Mouse (Mus musculus) stomach, embryonic 14.5 days (tissue): ENCODE measurements around the gene Pou2f3. TPM values are rescaled to one million over a fixed set of nuclear protein-coding genes. Genes with fewer than 3 reads are reported as not detected.
"Not testable (repeated sequence)": the region's sequence is repeated elsewhere in the genome, so short reads cannot be mapped to it uniquely, and the experiment has no call there.

Experiments used
- ATAC-seq: fragments of 200-750 bp; cut with Nextera tagmentation; 2 replicates; pipeline ENCODE4 v1.8.0; 2017; ENCODE audit warnings: low read depth, moderate TSS enrichment; ENCODE audit not compliant: insufficient number of reproducible peaks, insufficient read depth, low FRiP score
- H3K27ac ChIP-seq: fragments of 300-500 bp; sonication (generic); 2 replicates; pipeline ENCODE4 v1.5.1; 2014; ENCODE audit warnings: mild to moderate bottlenecking, low read length, moderate library complexity, mixed read lengths
- H3K27me3 ChIP-seq: fragments of 300-500 bp; sonication (generic); 2 replicates; pipeline ENCODE4 v1.6.1; 2014; ENCODE audit warnings: low read length, control low read depth, mixed read lengths; ENCODE audit not compliant: control insufficient read depth, insufficient read depth
- H3K36me3 ChIP-seq: fragments of 300-500 bp; sonication (generic); 2 replicates; pipeline ENCODE4 v1.6.1; 2014; ENCODE audit warnings: mild to moderate bottlenecking, control low read depth, low read length, moderate library complexity, mixed read lengths; ENCODE audit not compliant: control insufficient read depth, insufficient read depth
- H3K4me1 ChIP-seq: fragments of 300-500 bp; sonication (generic); 2 replicates; pipeline ENCODE4 v1.6.1; 2014; ENCODE audit warnings: low read length, control low read depth, mixed read lengths; ENCODE audit not compliant: control insufficient read depth, insufficient read depth
- H3K4me2 ChIP-seq: fragments of 300-500 bp; sonication (generic); replicated peaks from 2 replicates; pipeline ENCODE4 v1.6.1; 2014; ENCODE audit warnings: low read depth, low read length, control low read depth
- H3K4me3 ChIP-seq: fragments of 300-500 bp; sonication (generic); 2 replicates; pipeline ENCODE4 v1.5.1; 2014; ENCODE audit warnings: low read depth, low read length, control low read depth
- H3K9ac ChIP-seq: fragments of 300-500 bp; sonication (generic); replicated peaks from 2 replicates; pipeline ENCODE4 v1.6.1; 2014; ENCODE audit warnings: low read depth, mild to moderate bottlenecking, control low read depth, low read length, moderate library complexity, mixed read lengths
- H3K9me3 ChIP-seq: fragments of 300-500 bp; sonication (generic); 2 replicates; pipeline ENCODE4 v1.6.1; 2016; ENCODE audit warnings: low read depth, low read length, control low read depth; ENCODE audit not compliant: control insufficient read depth
- WGBS: fragments of 180-500 bp; shearing (Covaris S2); extraction: QIAGEN DNeasy Blood & Tissue Kit; methylation state at CpG from one replicate; pipeline ENCODE4 v1.1.7; 2014; 5-methylcytosine and 5-hydroxymethylcytosine counted together
- polyA plus RNA-seq: library from polyadenylated mRNA; unstranded; fragments of >200 nt; fragmentation: Nextera tagmentation; extraction: Ambion mirVana; gene quantifications from 2 replicates; pipeline ENCODE4 v1.2.1, GENCODE M21; 2014

Pou2f3 gene
- polyA plus RNA-seq, 1 experiment from 2014 or later = 0.27 TPM

GRCm38 (mm10) chr9:43121948-43122347, 88.2 kb downstream of the Pou2f3 start:
- not testable (repeated sequence) for H3K9me3 ChIP-seq, H3K36me3 ChIP-seq, H3K4me2 ChIP-seq, H3K9ac ChIP-seq, ATAC-seq, H3K4me1 ChIP-seq, H3K27me3 ChIP-seq, H3K4me3 ChIP-seq, H3K27ac ChIP-seq
- 81% methylated on average over 2 of the region's 2 CpGs for WGBS

- Histone ChIP-seq H3K27me3 (no peaks in the 10 kb centered on the region), H3K9me3 (no peaks in the 10 kb centered on the region), H3K4me3 (peak overlapping the region; percentile 62; the same call in 1 of the 2 replicates), H3K9ac (no peak overlapping the region), H3K4me1 (peaks cover 10% of the 10 kb centered on the region), H3K27ac (no peak overlapping the region), H3K36me3 (no peaks in the 10 kb centered on the region), H3K4me2 (no peak overlapping the region)
- WGBS = 81% methylated on average over 6 of the region's 6 CpGs
- ATAC-seq = no peak
These were observed 93.2 kb downstream of the Pou2f3 start for GRCm38 (mm10) chr9:43116997-43117336.

GRCm38 (mm10) chr9:43116134-43116996, 93.8 kb downstream of the Pou2f3 start, which contains the start of gene Tmem136:
Gene Tmem136 (minus strand): TSS chr9:43116570.
- Histone ChIP-seq H3K4me3 (peak within 1 kb of the TSS; percentile 62), H3K36me3 (peaks cover 2% of the 10 kb centered on the region), H3K27me3 (no peaks in the 10 kb centered on the region), H3K9ac (peak within 1 kb of the TSS; percentile 54), H3K4me2 (peak within 1 kb of the TSS; percentile 55), H3K4me1 (peaks cover 10% of the 10 kb centered on the region), H3K9me3 (no peaks in the 10 kb centered on the region), H3K27ac (no peak within 1 kb of the TSS)
- peak; percentile 81; the same call in 1 of the 2 replicates for ATAC-seq
- 4% methylated on average over 55 of the region's 55 CpGs for WGBS

GRCm38 (mm10) chr9:43115431-43116133, 94.6 kb downstream of the Pou2f3 start:
- Histone ChIP-seq H3K27me3 (no peaks in the 10 kb centered on the region), H3K9me3 (no peaks in the 10 kb centered on the region), H3K36me3 (peaks cover 8% of the 10 kb centered on the region), H3K4me3 (peak overlapping the region; percentile 62), H3K9ac (peak overlapping the region; percentile 54), H3K4me1 (peaks cover 10% of the 10 kb centered on the region), H3K4me2 (peak overlapping the region; percentile 55), H3K27ac (no peak overlapping the region)
- ATAC-seq = no peak
- WGBS = 27% methylated on average over 12 of the region's 12 CpGs

GRCm38 (mm10) chr9:43114833-43115232, 95.3 kb downstream of the Pou2f3 start:
- peaks cover 11% of the 10 kb centered on the region for H3K36me3 ChIP-seq
- peaks cover 10% of the 10 kb centered on the region for H3K4me1 ChIP-seq
- 71% methylated on average over 4 of the region's 4 CpGs for WGBS
- H3K4me2 ChIP-seq = no peak overlapping the region
- no peak overlapping the region for H3K27ac ChIP-seq
- no peak for ATAC-seq
- no peak overlapping the region for H3K9ac ChIP-seq
- H3K9me3 ChIP-seq = no peaks in the 10 kb centered on the region
- no peak overlapping the region for H3K4me3 ChIP-seq
- H3K27me3 ChIP-seq = no peaks in the 10 kb centered on the region

GRCm38 (mm10) chr9:43110286-43110980, 99.7 kb downstream of the Pou2f3 start:
- H3K9me3 ChIP-seq = no peaks in the 10 kb centered on the region
- H3K27ac ChIP-seq = no peak overlapping the region
- H3K9ac ChIP-seq = no peak overlapping the region
- H3K27me3 ChIP-seq = no peaks in the 10 kb centered on the region
- H3K4me2 ChIP-seq = no peak overlapping the region
- H3K4me1 ChIP-seq = peaks cover 8% of the 10 kb centered on the region
- ATAC-seq = no peak
- WGBS = 86% methylated on average over 8 of the region's 8 CpGs
- H3K36me3 ChIP-seq = peaks cover 11% of the 10 kb centered on the region
- H3K4me3 ChIP-seq = no peak overlapping the region

- Histone ChIP-seq H3K4me2 (no peak overlapping the region), H3K4me3 (no peak overlapping the region), H3K27ac (no peak overlapping the region), H3K36me3 (peaks cover 11% of the 10 kb centered on the region), H3K27me3 (no peaks in the 10 kb centered on the region), H3K4me1 (peaks cover 5% of the 10 kb centered on the region), H3K9me3 (no peaks in the 10 kb centered on the region), H3K9ac (no peak overlapping the region)
- 89% methylated on average over 7 of the region's 7 CpGs for WGBS
- ATAC-seq = no peak
These were observed 101.0 kb downstream of the Pou2f3 start for GRCm38 (mm10) chr9:43109125-43109524.

GRCm38 (mm10) chr9:43108721-43109120, 101.4 kb downstream of the Pou2f3 start:
- WGBS = 89% methylated on average over 3 of the region's 3 CpGs
- peaks cover 11% of the 10 kb centered on the region for H3K36me3 ChIP-seq
- H3K4me1 ChIP-seq = peaks cover 7% of the 10 kb centered on the region
- H3K27ac ChIP-seq = no peak overlapping the region
- no peaks in the 10 kb centered on the region for H3K27me3 ChIP-seq
- no peaks in the 10 kb centered on the region for H3K9me3 ChIP-seq
- no peak overlapping the region for H3K4me3 ChIP-seq
- ATAC-seq = no peak
- H3K4me2 ChIP-seq = no peak overlapping the region
- H3K9ac ChIP-seq = no peak overlapping the region
